In genomic region chr17:87530162-87530817, GRCm38 (mm10) we compare ENCODE assay signal across 8 mouse cellular contexts.
DNase-seq lines count a peak whose midpoint lies in the region; ATAC-seq lines count a peak whose summit lies in the region.

No protein-coding gene starts in this region.

- peaks cover 22% of the 10 kb centered on the region for H3K4me1 ChIP-seq in intestine, embryonic 15.5 days (replicated peaks)

- H3K4me2 ChIP-seq in intestine, embryonic 15.5 days (replicated peaks), result peak overlapping the region; percentile 64

- peak overlapping the region; percentile 91 for H3K27ac ChIP-seq in intestine, embryonic 15.5 days

- peak; percentile 90 for ATAC-seq in intestine, embryonic 15.5 days
- ATAC-seq in megakaryocyte progenitor cell, adult 5-6 weeks (replicated peaks; ENCODE audit: poor library complexity), result peak; percentile 91

- peak; percentile 90 to 97 for DNase-seq in adrenal gland, adult (ENCODE audit: inconsistent age in 2 of 2, low spot score in 1 of 2)
- peak; percentile 88 for DNase-seq in embryo, embryonic 11 days
- DNase-seq in gastrocnemius, postnatal 4 days (ENCODE audit: low spot score in 2 of 2), result peak; percentile 85
- peak; percentile 72 to 80 for DNase-seq in left cerebral cortex, postnatal 14 days (ENCODE audit: low spot score in 2 of 2)
- peak; percentile 84 to 85 for DNase-seq in right cerebral cortex, adult 2 months (ENCODE audit: low spot score in 2 of 2)
- DNase-seq in urinary bladder, adult 2 months (ENCODE audit: low spot score), result peak; percentile 91

- intact Hi-C loops in left cerebral cortex, postnatal 14 days (cut with DNase I), result loop anchor here (2.0 to 5.0 kb wide), 2 partner anchors 68 to 85 kb away; no protein-coding TSS in a partner anchor

- 15% methylated on average over 29 of the region's 29 CpGs for WGBS in intestine, embryonic 15.5 days

- H3K9ac ChIP-seq in intestine, embryonic 15.5 days, result 0 out of 2 replicates have a peak overlapping the region, but pooled peaks have one; percentile 27

- H3K36me3 ChIP-seq in intestine, embryonic 15.5 days, result no peaks in the 10 kb centered on the region

- H3K4me3 ChIP-seq in intestine, embryonic 15.5 days (replicated peaks), result peak overlapping the region; percentile 36

- H3K9me3 ChIP-seq in intestine, embryonic 15.5 days, result no peaks in the 10 kb centered on the region

- no peaks in the 10 kb centered on the region for H3K27me3 ChIP-seq in intestine, embryonic 15.5 days (replicated peaks)

Comparison
In these comparisons a context has a peak if more than half of its experiments do, and no peak if none do; other contexts are left out.
1. Peak in every context shown above with its lines: DNase-seq, ATAC-seq, H3K4me3 ChIP-seq and H3K27ac ChIP-seq.